Mouse (Mus musculus): ENCODE results near the gene Chst1.

GRCm38 (mm10) chr2:92604565-92604964 is 5.1 kb downstream of the Chst1 start:
- TF ChIP-seq CTCF (IDR thresholded peaks at IDR 0.05), result no peak
- no peak for TF ChIP-seq POLR2A (IDR thresholded peaks at IDR 0.05; ENCODE audit: insufficient read depth, low read depth, low read length)
